Mouse (Mus musculus) A20 (cell line): ENCODE measurements at regions not wholly inside any gene's neighbourhood (a gene's known extent, or its start where the extent isn't known, plus 50 kb on each side); places are given as distances from the start of the nearest gene placed in this dataset.
A peak's percentile ranks its signal among the peaks of the same experiment; 100 is the strongest.

Source experiments
- DNase-seq: peaks from one replicate; pipeline ENCODE4 v3.0.0-alpha.2; 2011; ENCODE audit warnings: low read depth, low spot score

GRCm38 (mm10) chr4:84032505-84032904 is 507.2 kb downstream of the Ccdc171 start:
- DNase-seq, result no peak

DNA sequence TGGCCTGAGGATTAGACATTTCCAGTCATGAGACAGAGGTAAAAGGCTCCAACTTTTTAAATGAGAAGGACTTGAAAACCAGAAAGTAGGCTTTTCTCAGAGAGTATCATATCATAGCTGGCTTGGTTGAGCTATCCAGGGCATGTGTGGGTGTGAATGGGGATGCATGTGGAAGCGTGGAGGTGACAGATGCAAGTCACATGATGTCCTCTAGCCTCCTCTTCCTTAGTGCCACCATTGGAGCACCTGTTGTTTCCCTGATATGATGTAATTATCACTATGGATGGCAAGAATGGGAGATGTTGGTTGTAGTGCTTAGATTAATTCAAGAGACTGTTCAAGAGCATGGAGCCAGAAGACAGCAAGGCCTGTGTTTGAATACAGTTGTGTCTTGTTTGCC is 510.0 kb downstream of the Ccdc171 start:
- DNase-seq, result no peak

GRCm38 (mm10) chr4:84037535-84037934 is 512.2 kb downstream of the Ccdc171 start:
- no peak for DNase-seq

DNA sequence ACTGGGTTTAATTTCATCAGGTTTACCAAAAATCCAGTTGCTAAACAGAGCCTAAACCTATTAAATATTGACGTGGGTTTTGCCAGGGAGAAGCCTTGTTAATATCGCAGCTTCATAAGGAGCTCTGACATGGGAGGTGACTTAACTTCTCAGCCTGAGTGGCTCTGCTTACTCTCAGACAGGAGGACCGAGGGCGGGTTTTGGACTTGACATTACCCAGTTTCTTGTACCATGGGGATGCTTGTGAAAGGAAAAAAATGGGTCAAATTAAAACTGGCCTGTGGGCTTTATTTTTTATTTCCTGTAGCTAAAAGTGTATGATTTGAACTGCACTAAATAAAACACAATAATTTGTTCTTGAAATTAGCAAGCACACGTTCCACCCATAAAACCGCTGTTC is 524.9 kb downstream of the Ccdc171 start:
- DNase-seq, result no peak

GRCm38 (mm10) chr4:84056863-84057502 is 531.6 kb downstream of the Ccdc171 start:
- DNase-seq, result no peak

DNA sequence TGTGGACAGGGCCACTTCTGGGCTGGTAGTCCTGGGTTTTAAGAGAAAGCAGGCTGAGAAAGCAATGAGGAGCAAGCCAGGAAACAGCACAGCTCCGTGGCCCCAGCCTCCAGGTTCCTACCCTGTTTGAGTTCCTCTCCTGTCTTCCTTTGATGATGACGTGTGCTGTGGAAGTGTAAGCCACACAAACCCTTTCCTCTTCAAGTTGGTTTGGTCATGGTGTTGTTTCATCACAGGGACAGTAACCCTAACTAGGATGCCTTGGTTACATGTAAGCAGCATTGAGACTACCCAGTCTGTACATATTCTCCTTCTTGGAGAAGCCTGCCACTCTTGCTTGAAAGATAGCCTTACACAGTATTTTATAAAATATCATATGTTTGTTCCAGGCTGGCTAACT is 534.8 kb downstream of the Ccdc171 start:
- no peak for DNase-seq

DNA sequence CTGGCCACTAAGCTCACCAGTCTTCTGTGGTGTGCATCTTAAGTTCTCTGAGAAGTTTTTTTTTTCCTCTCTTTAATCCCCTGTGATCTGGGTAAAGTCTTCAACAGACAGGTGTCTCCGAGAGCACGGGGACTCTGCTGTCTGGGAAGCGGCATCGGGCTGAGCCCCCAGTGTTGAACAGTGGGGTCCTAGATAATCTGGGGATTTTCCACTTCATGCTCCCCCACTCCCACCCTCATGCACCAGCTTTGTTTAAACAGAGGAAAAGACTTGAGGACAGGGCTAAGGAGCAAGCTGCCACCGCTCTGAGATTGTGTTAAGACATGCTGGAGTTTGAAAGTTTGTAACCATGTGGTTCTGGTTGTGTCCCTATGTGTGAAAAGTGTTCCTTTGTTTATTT is 538.4 kb downstream of the Ccdc171 start:
- no peak for DNase-seq

DNA sequence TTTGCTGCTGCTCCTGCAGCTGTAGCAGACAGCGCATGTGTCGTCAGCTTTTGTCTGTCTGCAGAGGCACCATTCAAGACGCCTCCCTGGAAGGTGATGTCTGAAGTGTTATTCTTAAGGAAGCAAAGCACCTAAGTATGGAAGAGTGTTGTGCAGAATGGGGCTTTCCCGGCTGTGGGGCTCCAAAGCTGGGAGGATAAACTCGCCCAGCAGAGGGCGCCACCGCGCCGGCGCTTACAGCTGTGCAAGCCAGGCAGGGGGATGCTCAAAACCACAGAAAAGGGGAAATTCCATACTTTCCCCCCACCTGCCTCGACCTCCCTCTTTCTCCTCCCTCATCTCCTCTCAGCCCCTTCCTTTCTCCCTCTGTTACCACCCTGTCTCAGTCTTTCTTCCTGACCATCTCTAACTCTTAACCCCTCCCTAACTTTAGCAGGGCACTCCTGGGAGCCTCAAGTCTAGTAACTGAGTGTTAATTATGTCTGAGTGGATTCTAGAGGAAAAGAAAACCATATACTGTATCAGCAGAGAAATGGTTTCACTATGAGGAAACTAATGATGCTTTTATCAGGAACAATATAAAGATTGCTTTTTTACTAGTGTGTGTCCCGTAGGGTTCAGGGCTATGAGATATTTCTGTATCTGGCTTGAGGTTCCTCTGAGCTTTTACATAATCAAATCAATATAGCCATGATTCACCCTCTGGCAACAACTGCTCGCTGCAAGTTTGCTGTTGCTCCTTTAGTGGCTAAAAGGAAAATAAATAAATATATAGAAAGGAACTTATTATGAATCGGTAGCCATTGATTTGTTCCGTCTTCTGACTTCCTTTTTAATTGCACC is 539.5 kb downstream of the Ccdc171 start:
- peak; percentile 4 for DNase-seq

GRCm38 (mm10) chr4:84065457-84066124 is 540.2 kb downstream of the Ccdc171 start:
- no peak for DNase-seq

- no peak for DNase-seq
Measured at GRCm38 (mm10) chr4:84067931-84068575, 542.7 kb downstream of the Ccdc171 start.

GRCm38 (mm10) chr4:84068947-84069663 is 543.8 kb downstream of the Ccdc171 start:
- no peak for DNase-seq

DNA sequence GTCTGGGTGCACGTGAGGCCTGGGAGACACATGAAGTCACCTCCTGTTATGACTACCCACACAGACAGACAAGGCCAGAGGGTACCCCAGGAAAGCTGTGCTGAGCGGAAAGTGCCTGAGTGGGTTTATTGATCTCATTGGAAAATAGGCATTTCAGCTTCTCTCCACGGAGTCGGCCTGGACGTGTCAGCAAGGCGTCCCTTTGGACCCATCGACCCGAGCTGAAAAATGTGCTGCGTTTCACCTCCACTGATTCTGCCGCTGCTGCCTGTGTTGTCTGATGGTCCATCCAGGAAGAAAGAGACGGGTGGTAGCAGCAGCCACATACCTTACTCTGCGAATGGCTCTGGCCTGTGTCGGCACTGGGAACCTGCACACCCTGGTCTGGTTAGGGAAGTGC is 544.3 kb downstream of the Ccdc171 start:
- no peak for DNase-seq

DNA sequence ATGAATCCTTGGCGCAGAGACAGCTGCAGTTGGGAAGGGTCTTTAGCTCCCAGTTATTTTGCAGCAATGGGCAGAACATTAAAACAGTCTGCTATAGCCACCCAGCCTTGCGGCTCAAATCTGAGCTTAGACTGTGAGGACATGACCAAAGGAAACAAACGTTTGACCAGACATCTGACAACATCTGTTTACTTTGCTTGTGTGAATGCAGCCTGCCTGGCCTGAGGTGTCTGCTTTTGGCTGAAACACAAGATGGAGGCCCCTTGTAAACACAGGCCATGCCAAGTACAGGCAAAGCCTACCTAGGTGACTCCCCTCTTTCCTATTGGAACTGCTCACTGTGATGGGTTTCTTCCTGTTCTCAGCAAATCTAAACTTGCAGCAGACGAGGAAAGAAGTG is 544.7 kb downstream of the Ccdc171 start:
- no peak for DNase-seq

- no peak for DNase-seq
Measured at GRCm38 (mm10) chr4:84072096-84072495, 546.8 kb downstream of the Ccdc171 start.

- DNase-seq, result no peak
Measured at GRCm38 (mm10) chr4:84076526-84076925, 551.2 kb downstream of the Ccdc171 start.

- no peak for DNase-seq
Measured at GRCm38 (mm10) chr4:84079516-84079915, 554.2 kb downstream of the Ccdc171 start.

DNA sequence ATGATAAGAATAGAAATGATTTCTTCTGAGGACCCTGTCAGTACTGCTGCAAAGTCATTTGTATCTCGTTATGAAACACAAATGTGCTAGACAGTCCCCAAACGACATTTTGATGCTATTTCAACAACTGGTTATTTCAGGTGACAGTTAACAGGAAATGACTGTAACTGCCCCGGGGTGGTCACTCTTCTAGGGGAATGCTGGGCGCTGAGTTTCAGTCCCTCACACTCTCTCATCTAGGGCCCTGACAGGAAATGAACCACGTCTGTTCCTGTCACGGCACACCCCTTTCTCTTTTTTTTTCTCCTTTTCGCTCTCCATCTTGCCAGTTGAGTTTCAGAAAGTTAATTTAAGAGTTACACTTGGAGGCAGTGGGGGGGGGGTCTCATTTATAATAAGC is 556.2 kb downstream of the Ccdc171 start:
- DNase-seq, result no peak

DNA sequence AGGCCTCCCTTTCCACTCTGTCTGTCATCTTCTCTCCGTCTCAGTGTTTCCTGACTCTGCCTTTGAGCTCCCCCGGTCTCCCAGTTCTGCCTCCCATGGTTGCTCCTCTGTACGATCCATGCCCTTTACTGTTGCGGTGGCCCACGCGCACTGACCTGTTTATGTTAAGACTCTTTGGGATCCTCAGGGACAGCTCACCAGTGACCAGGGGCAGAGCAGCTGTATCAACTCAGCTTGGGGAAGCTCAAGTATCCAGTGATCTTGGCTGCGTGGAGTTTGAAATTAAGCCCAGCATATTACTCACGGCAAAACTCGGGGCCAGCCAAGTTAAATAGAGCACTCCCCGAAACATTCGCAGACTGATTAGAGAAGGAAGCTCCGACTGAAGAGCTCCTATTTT is 562.8 kb downstream of the Ccdc171 start:
- no peak for DNase-seq

DNA sequence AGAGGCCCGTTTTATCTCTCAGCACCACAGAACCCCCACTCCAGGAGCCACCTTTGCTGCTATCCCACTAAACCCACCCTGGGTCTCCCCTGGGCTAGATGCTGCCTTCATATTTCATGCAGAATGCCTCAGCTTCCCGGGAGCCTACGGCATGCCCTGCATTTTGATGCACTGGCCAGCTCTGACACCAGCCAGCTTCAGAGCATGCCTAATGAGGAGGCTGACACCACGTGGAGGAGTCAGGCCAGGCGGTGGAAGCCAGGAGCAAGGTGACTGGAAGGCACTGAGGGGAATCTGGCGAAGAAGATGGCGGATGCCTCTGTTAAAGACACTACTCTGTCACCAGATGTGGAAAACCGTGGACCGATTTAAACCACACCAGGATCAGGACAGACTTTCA is 567.2 kb downstream of the Ccdc171 start:
- no peak for DNase-seq

GRCm38 (mm10) chr4:84095237-84095636 is 569.9 kb downstream of the Ccdc171 start:
- DNase-seq, result no peak

GRCm38 (mm10) chr4:84096081-84096480 is 570.7 kb downstream of the Ccdc171 start:
- DNase-seq, result no peak

- no peak for DNase-seq
Measured at GRCm38 (mm10) chr4:84099071-84099470, 573.7 kb downstream of the Ccdc171 start.
